Mouse (Mus musculus) neutrophil, adult 83 days (primary cell): ENCODE data around the gene Gm49394. TPM values are rescaled to one million over a fixed set of nuclear protein-coding genes. Genes with fewer than 3 reads are reported as not detected.

ENCODE experiments used
- total RNA-seq, 2 experiments: library from RNA; stranded (reverse); gene quantifications; one replicate each; pipeline ENCODE4 v1.2.4; 2023

Gene Gm49394
- total RNA-seq, result not detected

GRCm38 (mm10) chr7:142669751-142670625 lies at the start of gene Gm49394:
TSS of gene Gm49394 (minus strand) at chr7:142669942.

GRCm38 (mm10) chr7:142666659-142667058 lies 3.1 kb downstream of the Gm49394 start, which contains the start of gene Igf2:
TSS of gene Igf2 (minus strand) at chr7:142666816.

Other genes starting within 250 kb of the Gm49394 start
- gene Syt8, start 235.1 kb downstream of the Gm49394 start, total RNA-seq, result 10 to 100 TPM in 1 of 2 experiments, 1 to 10 TPM in 1; 5.1 to 10.5 TPM
- 1 to 10 TPM; 5.9 to 7.9 TPM for gene Tnni2, start 228.1 kb downstream of the Gm49394 start, total RNA-seq
- 1,000 to 10,000 TPM; 1,349 to 1,491 TPM for gene Lsp1, start 209.1 kb downstream of the Gm49394 start, total RNA-seq
- gene Tnnt3, start 171.1 kb downstream of the Gm49394 start, total RNA-seq, result 10 to 100 TPM; 17.8 to 18.5 TPM
- gene Mrpl23, start 137.3 kb downstream of the Gm49394 start, total RNA-seq, result 1 to 10 TPM; 1.1 TPM
- gene Igf2, start 3.1 kb downstream of the Gm49394 start, total RNA-seq, result not detected
- not detected for gene Ins2, start 73.4 kb upstream of the Gm49394 start, total RNA-seq